ENCODE assay signal across 8 mouse cellular contexts in the genomic region with DNA sequence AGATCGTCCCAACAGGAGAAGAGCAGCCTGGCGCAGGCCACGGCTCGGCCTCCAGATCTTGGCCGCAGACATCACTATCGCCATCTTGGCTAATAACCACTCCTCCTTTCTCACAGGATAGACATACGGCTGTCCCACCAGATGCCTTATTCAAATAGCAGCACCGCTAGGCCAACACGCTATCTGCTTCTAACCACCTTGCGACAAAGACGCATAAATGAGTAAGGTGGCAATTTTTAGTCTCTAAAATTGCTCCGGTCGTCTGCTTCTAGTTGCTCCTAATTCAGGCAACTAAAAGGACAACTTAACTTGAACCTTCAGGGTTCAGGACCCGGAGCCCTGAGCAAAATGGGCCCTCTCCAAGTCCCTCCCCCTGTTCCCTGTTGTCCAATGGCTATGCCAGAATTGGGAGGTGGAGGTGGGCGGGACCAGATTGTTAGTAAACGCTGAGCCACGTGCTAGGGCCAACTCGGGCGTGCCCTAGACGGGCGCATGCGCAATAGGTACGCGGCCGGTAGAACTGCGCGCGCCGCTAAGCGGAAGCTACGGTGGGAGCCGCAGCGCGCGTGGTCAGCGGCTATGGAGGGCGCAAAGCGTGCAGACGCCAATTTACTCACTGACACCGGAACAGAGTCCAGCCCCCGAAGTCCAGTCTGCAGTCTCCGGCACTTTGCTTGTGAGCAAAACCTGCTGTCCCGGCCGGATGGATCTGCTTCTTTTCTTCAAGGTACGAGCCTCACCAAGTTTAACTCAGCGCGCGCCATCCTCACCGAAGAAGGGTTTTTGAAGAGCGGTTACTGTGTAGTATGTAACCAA. TPM values are rescaled to one million over a fixed set of nuclear protein-coding genes. Genes with fewer than 3 reads are reported as not detected.
A peak's percentile ranks its signal among the peaks of the same experiment; 100 is the strongest.
DNase-seq lines count a peak whose midpoint lies in the region; ATAC-seq and TF ChIP-seq lines count a peak whose summit lies in the region.

TSS of gene Bckdha (minus strand) at position 325 of the 816 bp plus-strand sequence.
TSS of gene Exosc5 (plus strand) at position 508 of the 816 bp plus-strand sequence.

- peak; percentile 97 for ATAC-seq in common myeloid progenitor, adult 5-6 weeks (replicated peaks; ENCODE audit: low read depth, poor library complexity, severe bottlenecking)
- peak; percentile 99 for ATAC-seq in hindbrain, postnatal 0 days
- ATAC-seq in megakaryocyte, adult 5-6 weeks (ENCODE audit: poor library complexity, severe bottlenecking), result peak; percentile 99

- H3K4me1 ChIP-seq in hindbrain, postnatal 0 days (ENCODE audit: insufficient read depth, low read length), result peaks cover 4% of the 10 kb centered on the region; the same call in 1 of the 2 replicates

- peak within 1 kb of the TSS; percentile 73 for H3K9ac ChIP-seq in hindbrain, postnatal 0 days (replicated peaks; ENCODE audit: low read length)

- H3K27ac ChIP-seq in gastrocnemius, adult 2 months, result peak within 1 kb of the TSS; percentile 99
- peak within 1 kb of the TSS; percentile 78 for H3K27ac ChIP-seq in hindbrain, postnatal 0 days
- H3K27ac ChIP-seq in left cerebral cortex, adult 2 months, result peak within 1 kb of the TSS; percentile 92

- TF ChIP-seq CTCF in gastrocnemius, adult 2 months (IDR thresholded peaks at IDR 0.05), result no peak
- TF ChIP-seq CTCF in hindbrain, postnatal 0 days (IDR thresholded peaks at IDR 0.05; ENCODE audit: low read depth), result no peak
- no peak for TF ChIP-seq CTCF in left cerebral cortex, adult 2 months (IDR thresholded peaks at IDR 0.05)

- peak within 1 kb of the TSS; percentile 85 for H3K4me2 ChIP-seq in hindbrain, postnatal 0 days (ENCODE audit: low read depth, low read length)

- peak within 1 kb of the TSS; percentile 95 for H3K4me3 ChIP-seq in gastrocnemius, adult 2 months
- peak within 1 kb of the TSS; percentile 67 for H3K4me3 ChIP-seq in hindbrain, postnatal 0 days (ENCODE audit: low read length)
- H3K4me3 ChIP-seq in left cerebral cortex, adult 2 months, result peak within 1 kb of the TSS; percentile 57

- peak; percentile 100 for DNase-seq in ZHBTc4 (ENCODE audit: low read depth, low spot score)
- DNase-seq in gastrocnemius, adult 2 months, result peak; percentile 100
- peak; percentile 100 for DNase-seq in hindbrain, postnatal 0 days (ENCODE audit: low spot score)
- DNase-seq in left cerebral cortex, adult 2 months (ENCODE audit: extremely low spot score in 1 of 2, low spot score in 2 of 2), result peak; percentile 98 to 99
- peak; percentile 99 to 100 for DNase-seq in right cerebral cortex, adult 2 months (ENCODE audit: low spot score in 2 of 2)
- DNase-seq in urinary bladder, postnatal 14 days (ENCODE audit: low spot score), result peak; percentile 100

- intact Hi-C loops in gastrocnemius, adult 2 months (cut with DNase I), result no loop called here
- intact Hi-C loops in left cerebral cortex, adult 2 months (cut with DNase I), result loop anchor here (1.0 kb wide), 1 partner anchor 17 kb away; no protein-coding TSS in a partner anchor

- WGBS in hindbrain, postnatal 0 days, result under 1% methylated on average over 50 of the region's 50 CpGs

- H3K27me3 ChIP-seq in hindbrain, postnatal 0 days (ENCODE audit: insufficient read depth, low read length), result no peaks in the 10 kb centered on the region

- H3K9me3 ChIP-seq in hindbrain, postnatal 0 days (ENCODE audit: low read length), result no peaks in the 10 kb centered on the region

- H3K36me3 ChIP-seq in hindbrain, postnatal 0 days (ENCODE audit: insufficient read depth, low read length), result no peaks in the 10 kb centered on the region; the same call in 1 of the 2 replicates

RNA-seq across cellular contexts. Expression of gene Bckdha, which starts in this region (rescaled TPM):
- 41.1 and 43.8 TPM in 2 replicates for total RNA-seq in common myeloid progenitor, adult 5-6 weeks (2017)
- total RNA-seq in gastrocnemius, adult 2 months (2021), result 100 to 1,000 TPM; 103 to 152 TPM
- 88.5 and 96.0 TPM in 2 replicates for total RNA-seq in hindbrain, postnatal 0 days (2014; rRNA removed)
- polyA plus RNA-seq in hindbrain, postnatal 0 days (2015; fragmentation: Nextera tagmentation; extraction: Ambion mirVana), result 56.1 and 60.4 TPM in 2 replicates
- total RNA-seq in left cerebral cortex, adult 2 months (2021), result 10 to 100 TPM; 32.9 to 33.9 TPM
- 40.4 TPM in 2 replicates for total RNA-seq in megakaryocyte, adult 5-6 weeks (2015)
- total RNA-seq in megakaryocyte, adult 5-6 weeks (2017), result 39.9 and 50.1 TPM in 2 replicates

RNA-seq across cellular contexts. Expression of gene Exosc5, which starts in this region (rescaled TPM):
- total RNA-seq in common myeloid progenitor, adult 5-6 weeks (2017), result 55.1 and 57.4 TPM in 2 replicates
- 10 to 100 TPM; 24.1 to 24.3 TPM for total RNA-seq in gastrocnemius, adult 2 months (2021)
- 27.9 and 33.9 TPM in 2 replicates for total RNA-seq in hindbrain, postnatal 0 days (2014; rRNA removed)
- 36.5 and 39.2 TPM in 2 replicates for polyA plus RNA-seq in hindbrain, postnatal 0 days (2015; fragmentation: Nextera tagmentation; extraction: Ambion mirVana)
- total RNA-seq in left cerebral cortex, adult 2 months (2021), result 10 to 100 TPM; 23.3 to 24.0 TPM
- 31.5 and 33.7 TPM in 2 replicates for total RNA-seq in megakaryocyte, adult 5-6 weeks (2015)
- total RNA-seq in megakaryocyte, adult 5-6 weeks (2017), result 19.4 and 20.9 TPM in 2 replicates

Comparison
In these comparisons a context has a peak if more than half of its experiments do, and no peak if none do; other contexts are left out.
1. Peak in every context shown above with its lines: DNase-seq, ATAC-seq, H3K4me3 ChIP-seq and H3K27ac ChIP-seq.